Mouse (Mus musculus): ENCODE data around the gene Il1r1. TPM values are rescaled to one million over a fixed set of nuclear protein-coding genes. Genes with fewer than 3 reads are reported as not detected.

Il1r1 gene
- total and polyA plus RNA-seq, 3 experiments = 1.4 to 3.1 TPM; not detected in 1

DNA sequence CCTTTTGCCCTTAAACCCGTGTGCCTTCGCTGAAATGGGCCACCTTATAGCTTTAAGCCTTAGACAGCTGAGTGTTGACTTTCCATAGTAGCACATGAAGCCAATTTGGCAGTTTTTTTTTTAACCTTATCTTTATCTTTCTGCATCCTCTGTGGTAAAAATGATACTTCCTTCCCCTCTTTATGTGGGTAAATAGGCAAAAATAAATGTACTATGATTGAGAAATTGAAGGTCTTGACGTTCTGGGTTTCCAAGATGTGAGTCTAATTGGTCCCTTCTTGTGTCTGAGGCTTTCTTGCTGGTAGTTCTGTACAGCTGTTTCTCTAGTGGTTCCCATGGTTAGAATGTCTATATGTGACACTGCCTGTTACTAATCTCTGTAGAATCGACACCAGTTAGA, 46.2 kb downstream of the Il1r1 start (continued):
- TF ChIP-seq UBTF (IDR thresholded peaks at IDR 0.05; ENCODE audit: borderline replicate concordance, insufficient read depth, low read depth, low read length) (no peak), CTCF (IDR thresholded peaks at IDR 0.05 in 2 of 3, conservative IDR thresholded peaks at IDR 0.05 in 1 of 3; ENCODE audit: control insufficient read depth in 1 of 3, insufficient read depth in 1 of 3, low read depth in 2 of 3, low read length in 3 of 3, poor library complexity in 1 of 3, severe bottlenecking in 1 of 3) (no peak), SIN3A (IDR thresholded peaks at IDR 0.05; ENCODE audit: low read length) (peak; percentile 89), TBP (IDR thresholded peaks at IDR 0.05; ENCODE audit: low read depth, low read length) (no peak), MAZ (IDR thresholded peaks at IDR 0.05; ENCODE audit: low read depth, low read length) (no peak), MAFK (IDR thresholded peaks at IDR 0.05; ENCODE audit: borderline replicate concordance, low read depth, low read length) (0 out of 2 replicates have a peak, but pooled peaks have one; percentile 47), MYC (IDR thresholded peaks at IDR 0.05; ENCODE audit: low read depth, low read length) (peak; percentile 86), ZKSCAN1 (IDR thresholded peaks at IDR 0.05; ENCODE audit: low read depth, low read length) (0 out of 2 replicates have a peak, but pooled peaks have one; percentile 34), BHLHE40 (IDR thresholded peaks at IDR 0.05; ENCODE audit: borderline replicate concordance, low read depth, low read length) (0 out of 2 replicates have a peak, but pooled peaks have one; percentile 35), RCOR1 (IDR thresholded peaks at IDR 0.05; ENCODE audit: low read depth, low read length) (peak; percentile 88), GATA1 (IDR thresholded peaks at IDR 0.05; ENCODE audit: low read depth, low read length) (peak; percentile 93), HCFC1 (IDR thresholded peaks at IDR 0.05; ENCODE audit: low read depth, low read length) (no peak), CHD1 (IDR thresholded peaks at IDR 0.05; ENCODE audit: low read depth, low read length) (no peak), MYB (IDR thresholded peaks at IDR 0.05; ENCODE audit: low read depth, low read length) (peak; percentile 69), CHD2 (IDR thresholded peaks at IDR 0.05; ENCODE audit: low read length) (no peak)

DNA sequence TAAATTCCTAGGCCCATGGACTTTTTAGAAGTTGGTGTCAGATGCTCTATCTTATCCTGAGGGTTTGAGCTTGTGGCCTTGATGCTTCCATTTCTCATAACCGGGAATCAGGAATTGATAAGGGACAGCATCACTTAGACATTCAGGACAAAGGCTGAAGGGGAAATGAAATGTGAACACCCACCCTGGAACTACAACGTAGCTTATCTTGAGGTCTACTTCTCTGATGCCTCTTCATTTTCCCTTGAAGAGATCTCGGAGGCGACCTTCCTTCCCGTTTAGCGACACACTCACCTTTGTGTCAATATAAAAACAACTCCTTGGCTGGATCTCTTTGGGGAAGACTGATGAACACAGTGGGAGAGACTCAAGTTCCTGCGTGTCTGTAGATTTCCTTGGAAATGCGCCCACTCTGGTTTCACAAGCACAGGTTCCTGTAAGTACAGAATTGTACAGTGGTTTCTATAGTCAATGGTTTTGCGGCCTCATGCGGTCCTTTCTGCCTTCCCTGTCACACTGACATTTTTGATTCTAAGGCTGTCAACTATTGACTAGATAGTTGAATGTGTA, 46.7 kb downstream of the Il1r1 start:
- Histone ChIP-seq H3K4me1 (ENCODE audit: control insufficient read depth in 1 of 2, insufficient read depth in 2 of 2, low read length in 2 of 2) (peaks cover 13 to 32% of the 10 kb centered on the region in 2 experiments), H3K27me3 (ENCODE audit: control insufficient read depth in 1 of 2, insufficient read depth in 2 of 2, low read length in 2 of 2) (no peaks in the 10 kb centered on the region), H3K79me2 (ENCODE audit: control insufficient read depth, insufficient read depth, low read length, poor library complexity) (no peaks in the 10 kb centered on the region), H3K36me3 (ENCODE audit: control insufficient read depth in 1 of 2, insufficient read depth in 2 of 2, low read length in 2 of 2) (peaks cover 0 to 26% of the 10 kb centered on the region in 2 experiments; a peak in 2 of 4 replicates), H3K27ac (ENCODE audit: control insufficient read depth, low read depth, low read length) (peak overlapping the region; percentile 68), H3K4me3 (ENCODE audit: control insufficient read depth in 1 of 2, insufficient read depth in 1 of 2, low read depth in 2 of 2, low read length in 2 of 2) (peak overlapping the region; percentile 8 to 26; a peak in 2 of 4 replicates), H3K9ac (ENCODE audit: control insufficient read depth, low read depth, low read length, poor library complexity, severe bottlenecking) (no peak overlapping the region), H3K9me3 (replicated peaks; ENCODE audit: insufficient read depth, low read length) (no peaks in the 10 kb centered on the region)
- TF ChIP-seq KAT2A (conservative IDR thresholded peaks at IDR 0.05; ENCODE audit: low read depth, low read length) (no peak), ZC3H11A (IDR thresholded peaks at IDR 0.05; ENCODE audit: low read depth, low read length) (peak; percentile 9; the same call in 1 of the 2 replicates), MYB (IDR thresholded peaks at IDR 0.05; ENCODE audit: low read depth, low read length) (no peak), TBP (IDR thresholded peaks at IDR 0.05; ENCODE audit: low read depth, low read length) (no peak), E2F4 (IDR thresholded peaks at IDR 0.05; ENCODE audit: borderline replicate concordance, low read depth, low read length) (no peak)
- DNase-seq (ENCODE audit: low read depth, low spot score) = peak; percentile 61

Measured in MEL (cell line).